Mouse (Mus musculus) fat pad, adult 2 months (tissue): Measurements from ENCODE around the gene Vmn2r18.

ENCODE experiments used
- DNase-seq: peaks from one replicate; pipeline ENCODE4 v3.0.0-alpha.2; 2011; ENCODE audit warnings: low read depth, low spot score; ENCODE audit errors: extremely low read depth

Gene Vmn2r18

DNA sequence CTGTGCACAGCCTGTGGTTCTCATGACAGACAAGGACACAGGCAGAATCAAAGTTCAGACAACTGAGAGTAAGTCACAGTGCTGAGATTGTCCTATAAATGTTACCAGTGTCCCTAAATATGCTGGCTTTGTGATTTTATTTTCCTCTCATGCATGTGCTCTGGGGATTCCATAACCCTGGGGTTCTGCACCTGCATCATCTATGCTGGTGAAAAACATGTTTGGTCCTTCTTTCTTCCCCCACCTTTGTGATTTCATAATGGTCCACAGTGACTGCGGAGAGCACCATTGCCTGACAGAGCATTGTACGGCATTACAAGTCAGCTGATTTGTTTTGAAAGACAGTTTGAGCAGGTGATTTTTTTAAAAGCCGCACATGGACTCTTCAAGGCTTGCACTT, at the start of gene Vmn2r18:
Gene Vmn2r18 (minus strand): TSS at position 101 of the 400 bp plus-strand sequence.
- no peak for DNase-seq

GRCm38 (mm10) chr5:151651411-151651784, 45.6 kb upstream of the Vmn2r18 start:
- no peak for DNase-seq

- peak; percentile 36 for DNase-seq
Observed at GRCm38 (mm10) chr5:151650700-151651410, 45.0 kb upstream of the Vmn2r18 start, which contains the start of gene Rfc3. TSS of gene Rfc3 (minus strand) at chr5:151651242.

- no peak for DNase-seq
Observed at GRCm38 (mm10) chr5:151644845-151645244, 39.0 kb upstream of the Vmn2r18 start.

GRCm38 (mm10) chr5:151642867-151643266, 37.0 kb upstream of the Vmn2r18 start:
- DNase-seq = no peak

GRCm38 (mm10) chr5:151642102-151642501, 36.3 kb upstream of the Vmn2r18 start:
- no peak for DNase-seq

DNA sequence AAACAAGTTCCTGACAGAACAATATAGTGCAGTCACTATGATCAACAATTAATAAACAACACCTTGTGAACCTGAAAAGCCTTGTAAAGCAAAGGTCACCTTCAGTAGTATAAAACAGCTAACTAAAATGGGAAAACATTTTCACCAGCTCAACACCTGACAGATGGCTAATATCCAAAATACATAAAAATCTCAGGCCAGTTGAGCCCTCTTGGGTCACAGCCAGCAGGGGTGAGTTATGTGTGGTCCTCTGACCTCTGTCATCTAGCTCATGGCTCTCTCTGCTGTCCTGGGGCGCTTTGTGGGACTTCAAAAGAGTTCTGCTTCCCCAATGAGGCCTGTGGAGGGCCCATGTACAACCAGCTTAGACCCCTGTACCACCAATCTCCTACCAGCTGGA, 4.1 kb downstream of the Vmn2r18 start:
- no peak for DNase-seq
